Mouse (Mus musculus) hindlimb bud, embryonic 11.5 days (tissue): Measurements from ENCODE around the gene Gm29049.
"Not testable (repeated sequence)": the region's sequence is repeated elsewhere in the genome, so short reads cannot be mapped to it uniquely, and the experiment has no call there.

Experiments used
- DNase-seq: peaks from one replicate; pipeline ENCODE4 v3.0.0-alpha.2; 2012; ENCODE audit warnings: low read depth, low spot score; ENCODE audit errors: extremely low spot score

Gm29049 gene

DNA sequence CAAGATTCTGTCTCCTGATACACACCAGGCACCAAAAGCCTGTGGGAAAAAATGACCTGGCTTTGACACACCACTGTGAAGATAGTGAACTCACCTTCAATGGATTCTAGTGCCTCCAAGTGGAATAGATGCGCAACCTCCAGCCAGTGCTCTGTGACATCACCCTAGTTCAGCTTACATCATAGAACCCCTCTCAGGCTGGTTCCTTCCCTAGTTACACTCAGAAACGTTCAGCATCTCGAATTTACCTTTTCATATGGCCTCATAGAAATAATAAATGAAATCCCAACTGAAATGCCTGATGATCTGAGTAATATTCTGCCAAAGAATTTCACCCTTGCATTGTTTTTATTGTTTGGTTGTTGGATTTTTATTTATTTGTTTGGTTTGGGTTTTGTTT lies at the start of gene Gm29049:
TSS of gene Gm29049 (minus strand) at position 101 of the 400 bp plus-strand sequence.
- not testable (repeated sequence) for DNase-seq
